Mouse (Mus musculus): Measurements from ENCODE around the gene Il4ra.

The Il4ra gene

DNA sequence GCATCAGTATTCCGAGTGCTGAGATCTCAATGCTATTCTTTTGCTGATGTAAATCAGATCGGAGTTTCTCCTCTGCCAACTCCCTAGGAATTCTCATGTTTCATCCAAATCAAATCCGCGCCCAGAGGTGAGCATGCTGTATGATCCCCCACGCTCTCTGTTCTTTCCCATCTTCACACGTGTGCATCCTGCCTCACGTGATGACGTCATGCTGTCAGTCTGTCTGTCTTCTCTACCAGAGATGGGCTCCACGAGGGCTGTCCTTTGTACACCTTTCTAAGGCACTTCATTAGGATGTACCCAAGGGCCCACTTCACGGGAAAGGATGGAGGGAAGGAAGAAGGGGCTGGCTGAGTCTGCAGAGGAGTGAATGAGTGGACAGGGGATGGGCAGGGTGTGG lies 48.2 kb downstream of the Il4ra start:
- no peak for DNase-seq (ENCODE audit: low spot score)

DNA sequence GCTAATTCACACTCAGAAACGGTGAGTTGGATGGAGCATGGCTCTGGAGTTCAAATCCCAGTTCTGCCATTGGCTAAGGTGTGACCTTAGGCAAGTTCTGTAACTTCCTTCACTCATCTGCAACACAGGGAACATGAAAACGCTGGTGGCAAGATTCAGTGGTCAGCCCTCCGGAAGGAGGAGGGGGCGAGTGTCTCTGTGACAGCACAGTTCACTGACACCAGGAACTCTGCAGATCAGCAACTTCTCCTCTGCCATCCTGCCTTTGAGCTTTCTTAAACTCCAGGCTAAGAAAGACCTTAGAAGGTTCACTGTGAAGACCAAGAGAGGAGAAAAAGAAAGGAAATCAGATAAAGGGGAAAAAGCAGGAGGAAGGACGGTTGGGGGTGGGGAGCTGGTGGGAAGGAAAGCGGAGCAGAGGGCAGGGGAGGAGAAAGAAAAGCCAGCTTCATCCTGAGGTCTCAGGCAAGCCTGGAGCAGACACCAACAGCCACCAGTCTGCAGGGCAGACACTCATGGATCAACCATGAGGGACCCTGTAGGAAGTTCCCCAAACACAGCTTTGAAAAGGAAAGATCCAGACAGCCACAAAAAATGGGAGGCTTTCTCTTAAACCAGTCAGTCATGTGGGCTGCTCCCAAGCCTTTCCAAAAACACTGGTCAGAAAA lies 48.8 kb downstream of the Il4ra start:
- no peak for DNase-seq (ENCODE audit: low spot score)

DNA sequence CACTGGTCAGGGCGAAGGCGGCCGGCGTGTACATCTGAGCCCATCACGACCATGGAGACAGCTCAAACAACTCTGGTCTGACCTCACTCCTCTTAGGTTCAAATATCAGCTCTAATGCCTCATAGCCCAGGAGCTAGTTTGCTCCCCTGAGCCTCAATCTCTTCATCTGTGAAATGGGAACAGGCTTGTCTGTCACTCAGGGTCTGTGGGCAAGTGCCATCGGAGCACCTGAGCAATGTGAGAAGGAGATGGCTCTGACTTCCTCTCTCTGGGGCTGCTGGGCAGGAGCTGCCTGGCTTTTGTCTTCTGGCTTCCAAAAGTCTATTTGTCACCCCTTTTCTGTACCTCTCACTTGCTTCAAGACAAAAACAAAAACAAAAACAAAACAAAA lies 49.4 kb downstream of the Il4ra start:
- no peak for DNase-seq (ENCODE audit: low spot score)

DNA sequence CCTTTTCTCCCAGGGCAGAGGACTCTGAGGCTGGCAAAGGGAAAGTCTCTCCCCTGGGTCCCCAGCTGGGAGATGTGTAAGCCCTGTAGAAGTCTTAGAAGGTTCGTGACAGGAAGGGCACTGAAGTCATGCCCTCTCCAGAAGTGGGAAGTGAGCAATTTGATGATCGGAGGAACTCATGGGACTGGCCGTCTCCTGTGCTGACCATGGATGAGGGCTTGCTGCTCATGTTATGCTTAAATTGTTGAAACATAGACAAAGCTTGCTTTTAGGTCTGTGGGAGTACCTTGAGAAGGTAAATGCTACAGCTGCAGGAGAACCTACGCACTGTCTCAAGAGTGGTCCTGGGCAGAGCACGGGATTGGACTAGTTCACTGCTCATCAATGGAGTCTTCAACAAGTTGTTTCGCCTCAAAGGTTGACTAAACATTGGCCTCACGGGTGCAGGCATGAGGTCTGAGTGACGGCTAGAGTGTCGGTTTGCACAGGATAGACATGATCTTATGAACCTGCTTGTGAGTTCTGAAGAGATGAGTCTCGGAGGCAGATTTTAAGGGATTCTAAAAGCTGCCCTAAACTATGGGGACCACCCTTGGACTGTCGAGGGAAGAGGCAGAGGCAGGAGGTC lies 50.0 kb downstream of the Il4ra start:
- no peak for DNase-seq (ENCODE audit: low spot score)

DNA sequence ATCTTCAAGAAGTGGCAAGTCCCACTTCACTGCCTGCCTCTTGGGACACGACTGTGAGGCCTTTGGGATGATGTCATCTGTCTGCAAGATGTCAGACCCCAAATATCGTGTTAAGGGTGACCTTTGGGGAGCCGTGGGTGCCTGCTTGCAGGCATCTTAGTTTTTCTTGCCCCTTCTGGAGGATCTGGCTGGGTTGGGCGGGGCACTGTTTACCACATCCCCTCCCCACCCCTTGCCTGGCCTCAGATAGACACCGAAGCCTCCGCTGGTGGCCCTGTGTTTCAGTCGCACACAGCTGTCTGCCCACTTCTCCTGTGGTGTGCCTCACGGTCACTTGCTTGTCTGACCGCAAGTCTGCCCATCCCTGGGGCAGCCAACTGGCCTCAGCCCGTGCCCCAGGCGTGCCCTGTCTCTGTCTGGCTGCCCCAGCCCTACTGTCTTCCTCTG lies 51.3 kb downstream of the Il4ra start, which contains the start of gene Il21r:
Il21r (plus strand) TSS at position 245 of the 447 bp plus-strand sequence.
- DNase-seq (ENCODE audit: low spot score), result no peak

DNA sequence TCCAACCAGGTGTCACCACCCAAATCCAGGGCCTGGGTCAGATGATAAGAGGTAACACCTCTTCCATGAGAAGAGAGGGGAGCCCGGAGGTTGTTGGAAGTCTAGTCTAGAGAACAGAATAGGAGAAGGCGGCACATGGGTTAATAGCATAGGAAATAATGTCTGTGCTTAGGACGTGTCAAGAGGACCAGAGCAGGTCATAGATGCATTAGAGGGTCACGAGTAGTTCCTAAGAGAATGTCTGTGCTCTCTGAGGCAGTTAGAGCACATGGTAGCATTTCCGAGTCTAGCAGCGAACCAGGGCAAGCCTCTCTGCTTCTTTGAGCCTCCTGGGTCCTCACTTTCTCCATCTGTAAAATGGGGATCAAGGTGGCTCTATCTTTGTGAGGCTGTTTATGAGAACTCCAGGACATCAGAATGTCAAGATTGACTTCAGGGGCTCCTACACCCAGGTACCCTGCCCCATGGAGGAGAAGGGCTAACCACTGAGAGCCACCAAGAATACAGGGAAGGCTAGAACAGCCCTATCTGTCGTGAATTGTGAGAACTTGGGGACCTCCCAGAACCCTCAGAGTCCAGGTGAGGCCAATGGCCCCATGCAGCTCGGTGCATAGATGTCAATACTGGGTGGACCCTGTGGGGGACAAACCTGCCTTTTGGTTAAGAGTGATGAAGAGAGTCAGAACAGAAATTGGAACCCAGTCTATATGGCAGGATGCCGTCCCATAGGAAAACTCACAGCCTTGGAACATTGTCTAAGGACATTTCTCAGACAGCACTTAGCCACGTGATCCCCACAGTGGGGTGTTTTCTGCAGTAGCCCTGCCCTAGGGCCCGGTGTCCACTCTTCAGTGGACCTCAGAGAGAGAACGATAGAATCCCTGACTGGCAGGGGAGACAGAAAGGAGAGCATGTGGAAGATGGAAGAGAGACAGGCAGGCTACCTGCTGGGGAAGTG lies 52.7 kb downstream of the Il4ra start:
- no peak for DNase-seq (ENCODE audit: low spot score)

DNA sequence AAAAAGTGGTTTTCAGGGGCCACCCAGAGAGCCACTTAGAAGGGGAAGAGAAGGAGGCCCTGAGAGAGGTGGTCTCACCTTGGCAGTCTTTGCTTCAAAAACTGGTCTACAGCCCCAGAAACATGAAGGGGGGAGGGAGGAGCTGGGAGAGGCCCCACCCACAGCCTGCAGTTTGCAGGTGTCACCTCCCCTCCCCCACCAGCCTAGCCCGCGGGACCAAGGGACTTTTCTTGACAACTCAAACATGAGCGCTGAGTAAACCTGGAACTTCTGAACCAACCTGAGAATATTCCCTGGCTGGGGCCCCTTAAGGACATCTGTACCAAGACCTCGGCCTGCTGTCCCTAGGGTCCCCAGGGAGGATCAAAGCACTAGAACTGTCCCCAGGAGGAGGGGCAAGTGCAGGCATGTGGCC lies 53.8 kb downstream of the Il4ra start:
- peak; percentile 46 for DNase-seq (ENCODE audit: low spot score)

DNA sequence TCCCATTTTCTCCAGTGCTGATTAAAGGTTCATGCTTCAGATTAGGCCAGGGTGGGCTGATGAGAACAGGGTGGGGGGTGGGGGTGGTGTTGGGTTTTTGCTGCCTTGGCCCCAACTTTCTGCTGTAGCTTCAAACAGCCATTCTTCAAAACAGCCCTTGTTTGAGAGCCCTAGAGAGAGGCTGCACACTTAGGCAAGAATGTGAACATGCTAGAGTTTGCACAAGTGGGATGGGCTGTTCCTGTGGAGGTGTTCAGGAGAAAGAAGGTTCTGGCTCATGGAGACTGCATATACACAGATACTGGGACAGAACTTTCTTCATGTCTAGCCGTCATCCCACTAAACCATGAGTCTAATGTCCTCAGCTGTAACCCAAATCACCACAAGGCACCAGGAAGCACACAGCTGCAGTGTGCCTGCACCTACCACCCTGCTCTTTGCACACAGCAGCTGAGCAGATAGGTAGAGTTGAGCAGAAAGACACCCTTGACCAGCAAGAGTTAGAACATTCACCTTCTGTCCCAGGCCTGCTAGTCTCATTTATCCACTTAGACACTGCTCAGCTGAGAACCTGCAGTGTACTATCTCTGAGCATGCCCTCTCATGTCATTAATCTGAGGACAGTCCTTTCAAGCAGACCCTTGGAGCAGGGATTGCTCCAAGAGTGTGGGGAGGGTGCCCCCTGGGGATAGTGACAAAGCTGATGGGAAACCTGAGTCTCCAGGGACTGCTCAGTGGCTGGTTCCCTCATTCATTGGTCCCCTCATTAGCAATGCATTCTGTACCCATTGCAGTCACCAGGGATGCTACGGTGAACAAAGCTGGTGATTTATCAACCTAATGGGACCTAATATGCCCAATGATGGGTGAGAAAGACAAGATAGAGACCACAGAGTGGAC lies 54.6 kb downstream of the Il4ra start:
- no peak for DNase-seq (ENCODE audit: low spot score)

GRCm38 (mm10) chr7:125607384-125608182 lies 55.7 kb downstream of the Il4ra start:
- peak; percentile 27 for DNase-seq (ENCODE audit: low spot score)

- DNase-seq (ENCODE audit: low spot score), result no peak
These were observed 56.3 kb downstream of the Il4ra start for GRCm38 (mm10) chr7:125608183-125608688.

- no peak for DNase-seq (ENCODE audit: low spot score)
These were observed 61.7 kb downstream of the Il4ra start for GRCm38 (mm10) chr7:125613579-125613978.

- no peak for DNase-seq (ENCODE audit: low spot score)
These were observed 63.5 kb downstream of the Il4ra start for GRCm38 (mm10) chr7:125615453-125615852.

- DNase-seq (ENCODE audit: low spot score), result no peak
These were observed 66.1 kb downstream of the Il4ra start for GRCm38 (mm10) chr7:125618016-125618415.

GRCm38 (mm10) chr7:125620077-125620476 lies 68.2 kb downstream of the Il4ra start:
- DNase-seq (ENCODE audit: low spot score), result no peak

DNA sequence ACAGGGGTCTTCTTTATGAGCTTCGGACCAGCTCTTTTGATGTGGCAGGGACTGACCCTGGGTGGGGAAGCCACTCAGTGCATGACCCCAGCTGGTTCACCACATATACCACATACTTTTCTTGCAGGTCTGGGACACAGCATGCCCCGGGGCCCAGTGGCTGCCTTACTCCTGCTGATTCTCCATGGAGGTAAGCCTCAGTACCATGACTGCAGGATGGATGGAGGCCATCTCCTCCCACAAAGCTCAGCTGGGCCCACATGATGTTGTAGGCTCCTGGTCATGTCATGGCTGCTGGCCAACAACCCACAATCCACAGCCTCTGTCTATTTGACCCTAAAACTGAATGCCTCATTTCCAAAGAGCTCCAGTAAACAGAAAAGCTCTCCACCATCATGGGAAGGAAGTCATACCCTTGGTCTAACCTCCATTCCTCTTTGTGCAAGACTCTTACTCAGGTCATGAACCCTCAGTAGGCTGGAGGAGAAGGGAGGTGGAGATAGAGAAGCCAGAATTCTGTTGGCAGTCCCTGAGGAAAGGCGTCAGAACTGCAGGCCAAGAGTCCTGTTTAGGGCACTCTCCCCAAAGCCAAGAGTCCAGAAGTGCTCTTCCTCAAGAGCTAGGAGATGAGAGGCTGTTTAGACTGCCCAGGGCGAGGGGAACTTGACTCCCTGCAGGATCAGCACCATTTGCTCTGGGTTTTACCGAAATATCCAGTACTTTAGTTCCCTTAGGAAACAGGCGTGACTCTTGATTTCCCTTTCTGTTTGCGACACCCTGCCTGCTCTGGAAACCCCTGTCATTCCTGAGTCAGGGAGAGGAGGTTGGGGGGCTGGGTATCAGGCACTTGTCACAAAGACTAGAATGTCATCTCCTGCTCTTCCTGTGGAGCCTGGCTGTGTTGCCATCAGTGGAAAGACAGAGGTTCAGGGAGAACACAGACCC lies 71.1 kb downstream of the Il4ra start:
- DNase-seq (ENCODE audit: low spot score), result peak; percentile 51

DNA sequence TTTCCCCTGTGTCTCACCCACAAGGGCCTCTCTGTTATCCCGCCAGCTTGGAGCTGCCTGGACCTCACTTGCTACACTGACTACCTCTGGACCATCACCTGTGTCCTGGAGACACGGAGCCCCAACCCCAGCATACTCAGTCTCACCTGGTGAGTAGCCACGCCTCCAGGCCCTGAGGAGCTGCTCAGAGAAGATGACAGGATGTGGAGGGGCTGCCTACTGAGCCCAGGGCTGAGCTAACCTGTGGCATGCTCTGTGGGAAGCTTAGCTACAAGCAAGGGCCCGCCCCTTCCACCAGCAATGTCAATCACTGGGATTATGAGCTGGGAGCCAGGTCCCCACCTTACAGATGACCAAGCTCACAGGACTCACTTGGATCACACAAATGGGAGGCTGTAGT lies 73.3 kb downstream of the Il4ra start:
- DNase-seq (ENCODE audit: low spot score), result no peak

DNA sequence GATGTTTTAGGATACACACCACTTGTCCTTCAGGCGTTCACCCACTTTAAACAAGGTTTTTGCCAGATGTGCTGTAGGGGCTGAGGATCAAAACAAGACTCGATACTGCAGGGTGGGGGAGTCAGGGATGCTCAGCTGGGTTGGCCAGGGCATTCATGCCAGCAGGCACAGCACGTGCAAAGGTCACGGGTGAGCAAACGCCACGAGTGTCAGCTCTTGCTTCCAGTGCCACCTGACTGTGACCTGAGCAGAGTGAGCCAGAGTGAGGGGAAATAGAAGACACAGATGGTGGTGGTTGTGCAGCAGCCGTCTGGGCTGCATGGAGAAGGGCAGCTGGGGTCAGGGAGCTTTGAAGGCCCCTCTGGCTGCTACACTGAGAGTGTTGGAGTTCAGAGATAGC lies 73.9 kb downstream of the Il4ra start:
- no peak for DNase-seq (ENCODE audit: low spot score)

All from lung, postnatal 25 days (tissue).